Comparison of ENCODE assay signal across 8 mouse cellular contexts in genomic region chr11:77685383-77686265, GRCm38 (mm10). TPM values are rescaled to one million over a fixed set of nuclear protein-coding genes. Genes with fewer than 3 reads are reported as not detected.
DNase-seq lines count a peak whose midpoint lies in the region; ATAC-seq lines count a peak whose summit lies in the region.

Gene Nufip2 (plus strand): TSS chr11:77686155.

- DNase-seq in CD4-positive, CD25-positive, alpha-beta regulatory T cell, adult 2 months (ENCODE audit: low read depth, low spot score): peak; percentile 99
- DNase-seq in fat pad, adult 2 months (ENCODE audit: extremely low read depth, low read depth, low spot score): peak; percentile 78
- peak; percentile 99 for DNase-seq in kidney, postnatal 10 days
- peak; percentile 98 to 99 for DNase-seq in natural killer cell, adult 2 months (ENCODE audit: low spot score in 2 of 2)

- 1% methylated on average over 38 of the region's 38 CpGs for WGBS in heart, embryonic 13.5 days
- under 1% methylated on average over 38 of the region's 38 CpGs for WGBS in liver, embryonic 12.5 days (ENCODE audit: insufficient replicate concordance)
- WGBS in stomach, embryonic 15.5 days: under 1% methylated on average over 38 of the region's 38 CpGs

- H3K36me3 ChIP-seq in heart, embryonic 13.5 days: peaks cover 15% of the 10 kb centered on the region
- H3K36me3 ChIP-seq in liver, embryonic 12.5 days: peaks cover 19% of the 10 kb centered on the region
- no peaks in the 10 kb centered on the region for H3K36me3 ChIP-seq in stomach, embryonic 15.5 days

- H3K27me3 ChIP-seq in heart, embryonic 13.5 days (replicated peaks): no peaks in the 10 kb centered on the region
- H3K27me3 ChIP-seq in liver, embryonic 12.5 days (replicated peaks): no peaks in the 10 kb centered on the region
- H3K27me3 ChIP-seq in stomach, embryonic 15.5 days (replicated peaks): no peaks in the 10 kb centered on the region

- H3K9ac ChIP-seq in heart, embryonic 13.5 days: peak within 1 kb of the TSS; percentile 99
- peak within 1 kb of the TSS; percentile 96 for H3K9ac ChIP-seq in liver, embryonic 12.5 days
- peak within 1 kb of the TSS; percentile 91 for H3K9ac ChIP-seq in stomach, embryonic 15.5 days

- H3K4me3 ChIP-seq in brown adipose tissue, adult 24 weeks (ENCODE audit: insufficient read depth, low read depth, low read length): peak within 1 kb of the TSS; percentile 98
- peak within 1 kb of the TSS; percentile 100 for H3K4me3 ChIP-seq in heart, embryonic 13.5 days
- H3K4me3 ChIP-seq in liver, embryonic 12.5 days: peak within 1 kb of the TSS; percentile 92
- peak within 1 kb of the TSS; percentile 98 for H3K4me3 ChIP-seq in stomach, embryonic 15.5 days (replicated peaks)

- no peaks in the 10 kb centered on the region for H3K9me3 ChIP-seq in heart, embryonic 13.5 days
- H3K9me3 ChIP-seq in liver, embryonic 12.5 days (replicated peaks): no peaks in the 10 kb centered on the region
- no peaks in the 10 kb centered on the region for H3K9me3 ChIP-seq in stomach, embryonic 15.5 days

- H3K4me1 ChIP-seq in brown adipose tissue, adult 24 weeks (ENCODE audit: control insufficient read depth, insufficient read depth, insufficient read length, low read length): no peaks in the 10 kb centered on the region
- peaks cover 17% of the 10 kb centered on the region for H3K4me1 ChIP-seq in heart, embryonic 13.5 days
- H3K4me1 ChIP-seq in liver, embryonic 12.5 days: peaks cover 20% of the 10 kb centered on the region
- peaks cover 4% of the 10 kb centered on the region for H3K4me1 ChIP-seq in stomach, embryonic 15.5 days

- H3K27ac ChIP-seq in brown adipose tissue, adult 24 weeks (replicated peaks; ENCODE audit: low read depth, low read length): peak within 1 kb of the TSS; percentile 98
- peak within 1 kb of the TSS; percentile 99 for H3K27ac ChIP-seq in heart, embryonic 13.5 days (replicated peaks)
- H3K27ac ChIP-seq in liver, embryonic 12.5 days: peak within 1 kb of the TSS; percentile 91
- peak within 1 kb of the TSS; percentile 98 for H3K27ac ChIP-seq in stomach, embryonic 15.5 days

- peak within 1 kb of the TSS; percentile 81 for H3K4me2 ChIP-seq in heart, embryonic 13.5 days
- peak within 1 kb of the TSS; percentile 78 for H3K4me2 ChIP-seq in liver, embryonic 12.5 days
- peak within 1 kb of the TSS; percentile 63 for H3K4me2 ChIP-seq in stomach, embryonic 15.5 days

- ATAC-seq in heart, embryonic 13.5 days (ENCODE audit: extremely low read depth, insufficient number of reproducible peaks, low FRiP score, low TSS enrichment): peak; percentile 93
- ATAC-seq in liver, embryonic 12.5 days: peak; percentile 96
- peak; percentile 99 for ATAC-seq in stomach, embryonic 15.5 days (ENCODE audit: insufficient read depth, low FRiP score, low read depth)

RNA-seq across cellular contexts. Expression of gene Nufip2, which starts in this region (rescaled TPM):
- 13.1 and 16.1 TPM in 2 replicates for polyA plus RNA-seq in brown adipose tissue, adult 24 weeks (2012; ENCODE audit: insufficient read depth, insufficient read length, missing spikeins)
- polyA plus RNA-seq in heart, embryonic 13.5 days (2015; fragmentation: Nextera tagmentation; extraction: Ambion mirVana): 3.6 and 4.0 TPM in 2 replicates
- polyA plus RNA-seq in liver, embryonic 12.5 days (2016; fragmentation: Nextera tagmentation; extraction: Ambion mirVana): 2.7 and 3.2 TPM in 2 replicates
- polyA plus RNA-seq in stomach, embryonic 15.5 days (2015; fragmentation: Nextera tagmentation; extraction: Ambion mirVana): 4.9 and 5.0 TPM in 2 replicates

Comparison
In these comparisons a context has a peak if more than half of its experiments do, and no peak if none do; other contexts are left out.
1. Peak in every context shown above with its lines: DNase-seq, ATAC-seq, H3K4me3 ChIP-seq and H3K27ac ChIP-seq.